Mouse (Mus musculus) c-Kit-negative CD71-positive TER-119-positive erythroid progenitor cells, embryonic 14.5 days (primary cell): ENCODE data around the gene Sh3gl1.

Experiments
- DNase-seq: peaks from one replicate; pipeline ENCODE4 v3.0.0-alpha.2; 2013; ENCODE audit warnings: low read depth, low spot score

Sh3gl1 gene

DNA sequence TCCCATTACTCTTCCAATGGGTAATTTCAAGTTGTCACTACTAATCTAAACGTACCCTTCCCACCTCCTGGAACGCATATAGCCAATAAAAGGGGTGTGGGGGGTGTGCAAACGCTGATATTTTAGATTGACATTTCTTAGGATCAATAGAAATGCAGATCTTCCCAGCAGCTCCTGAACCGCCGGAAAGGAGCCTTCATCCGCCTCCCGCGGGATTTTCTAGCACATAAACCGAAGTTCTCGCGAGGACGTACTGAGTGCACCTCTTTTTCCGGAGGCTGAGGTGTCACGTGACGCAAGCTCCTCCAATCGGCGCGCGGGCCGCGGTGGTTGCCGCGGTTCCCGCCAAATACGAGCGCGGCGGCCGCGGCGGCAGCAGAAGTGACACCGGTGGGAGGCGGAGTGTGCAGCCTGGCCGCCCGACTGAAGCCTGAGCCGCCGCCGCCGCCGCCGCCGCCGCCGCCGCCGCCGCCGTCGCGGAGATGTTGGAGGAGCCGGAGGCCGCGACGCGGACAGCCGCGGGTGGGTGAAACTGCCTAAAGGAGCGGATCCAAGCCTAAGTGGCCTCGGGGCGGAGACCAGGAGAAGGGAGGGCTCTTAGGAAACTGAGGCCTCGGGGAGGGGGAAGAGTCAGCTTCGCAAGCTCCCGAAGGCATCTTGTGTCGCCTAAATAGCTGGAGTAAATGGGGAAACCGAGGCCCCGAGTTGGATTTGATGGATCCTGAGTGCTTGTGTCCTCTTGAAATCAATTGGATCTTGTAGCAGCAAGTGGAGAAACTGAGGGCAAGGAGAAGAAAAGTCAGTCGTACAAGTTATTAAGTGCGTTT is 3.8 kb upstream of the Sh3gl1 start, which contains the start of gene Chaf1a:
TSS of gene Chaf1a (plus strand) at position 410 of the 827 bp plus-strand sequence.
- DNase-seq: peak; percentile 96

- no peak for DNase-seq
Measured at GRCm38 (mm10) chr17:56039345-56039744, 2.9 kb upstream of the Sh3gl1 start.

GRCm38 (mm10) chr17:56038583-56039261 is 2.3 kb upstream of the Sh3gl1 start:
- no peak for DNase-seq

- no peak for DNase-seq
Measured at GRCm38 (mm10) chr17:56036901-56037287, 459 bp upstream of the Sh3gl1 start.

GRCm38 (mm10) chr17:56035216-56035615 is 1.2 kb downstream of the Sh3gl1 start:
- no peak for DNase-seq

DNA sequence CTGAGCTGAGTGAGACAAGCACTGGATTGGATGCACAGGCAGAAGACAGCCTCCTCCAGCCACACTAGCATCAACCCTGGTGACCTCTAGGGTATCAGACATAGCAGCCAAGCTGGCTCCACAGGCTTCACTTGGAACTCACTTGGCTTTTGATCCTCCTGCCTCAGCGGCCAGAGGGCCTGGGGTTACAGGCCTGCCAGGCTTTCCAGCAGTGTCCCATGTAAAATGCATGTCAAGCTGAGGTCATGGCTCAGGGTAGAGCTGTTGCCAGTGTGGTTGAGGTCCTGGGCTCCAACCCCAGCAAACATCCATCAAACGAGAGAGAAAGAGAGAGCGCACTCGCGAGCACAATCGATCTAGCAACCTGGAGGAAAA is 1.7 kb downstream of the Sh3gl1 start:
- DNase-seq: no peak

DNA sequence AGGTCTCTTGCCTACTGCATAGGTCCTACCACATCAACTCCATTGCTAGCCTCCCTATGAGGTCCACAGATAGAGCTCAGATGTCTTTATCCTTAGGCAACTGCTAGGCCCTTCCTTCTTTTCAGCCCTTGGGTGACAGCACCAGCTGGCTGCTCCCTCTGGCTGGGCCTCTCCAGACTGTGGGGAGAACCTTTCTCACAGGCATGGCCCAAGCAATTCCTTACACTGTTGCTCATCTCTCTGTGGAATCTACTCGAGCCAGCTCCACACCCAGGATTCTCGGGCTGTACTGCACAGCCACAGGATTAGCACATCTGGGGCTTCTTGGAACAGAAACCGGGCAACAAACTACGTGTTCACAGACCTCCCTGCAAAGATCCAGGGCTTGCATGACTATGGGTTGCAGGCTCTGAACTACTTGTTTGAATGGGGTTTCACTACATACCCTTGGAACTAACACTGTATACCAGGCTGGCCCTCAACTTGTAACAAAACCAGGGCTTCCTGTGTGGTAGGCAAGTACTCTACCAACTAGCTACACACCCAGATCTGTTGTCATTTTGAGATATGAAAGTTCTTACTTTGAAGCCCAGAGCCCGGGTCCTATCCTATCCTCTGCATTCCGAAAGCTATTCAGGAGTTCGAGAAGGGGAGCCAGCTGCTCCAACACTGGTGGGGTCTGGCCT is 2.3 kb downstream of the Sh3gl1 start:
- DNase-seq: no peak

DNA sequence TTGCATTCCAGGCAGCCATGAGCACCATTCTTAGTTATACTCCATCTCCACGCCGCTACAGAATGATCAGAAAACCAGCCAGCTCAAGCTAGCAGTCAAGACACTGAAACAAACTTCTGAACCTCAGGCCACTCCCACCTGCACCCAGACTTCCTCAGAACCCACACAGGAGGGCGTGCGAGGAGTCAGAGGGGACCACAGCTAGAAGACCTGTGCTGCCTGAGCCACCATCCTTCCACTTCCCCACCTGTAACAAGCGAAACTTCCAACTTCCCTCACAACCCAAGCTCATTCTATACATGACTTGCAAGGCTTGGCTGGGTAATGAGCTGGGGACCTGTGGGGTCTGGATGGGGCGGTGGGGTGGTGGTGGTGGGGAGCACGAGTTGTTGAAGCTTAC is 3.6 kb downstream of the Sh3gl1 start:
- DNase-seq: no peak

DNA sequence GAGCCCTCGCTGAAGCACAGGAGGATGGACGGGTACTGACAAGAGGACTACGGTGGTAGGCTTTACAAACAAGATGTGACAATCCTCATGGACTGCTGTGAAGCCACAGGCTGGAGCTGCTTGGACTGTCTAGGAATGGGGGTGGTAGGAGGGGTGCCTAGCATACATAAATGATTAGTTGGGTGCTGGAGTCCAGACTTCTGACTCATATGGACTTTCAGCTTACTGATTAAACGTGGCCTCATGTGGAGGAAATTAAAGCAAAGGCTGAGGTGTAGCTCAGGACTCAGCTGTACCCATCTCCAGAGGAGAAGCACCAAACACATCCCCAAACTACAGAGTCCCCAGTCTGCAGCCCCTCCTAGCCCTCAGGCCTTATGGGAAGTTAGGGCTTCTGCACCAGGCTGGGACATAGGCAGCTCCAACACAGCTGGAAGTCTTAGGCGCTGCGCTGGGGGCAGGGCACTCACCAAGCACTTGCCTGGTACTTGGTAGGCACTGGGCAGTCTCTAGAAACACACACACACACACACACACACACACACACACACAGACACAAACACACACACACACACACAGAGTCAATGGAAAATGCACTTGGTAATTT is 4.2 kb downstream of the Sh3gl1 start:
- no peak for DNase-seq

- DNase-seq: no peak
Measured at GRCm38 (mm10) chr17:56031431-56031830, 5.0 kb downstream of the Sh3gl1 start.

DNA sequence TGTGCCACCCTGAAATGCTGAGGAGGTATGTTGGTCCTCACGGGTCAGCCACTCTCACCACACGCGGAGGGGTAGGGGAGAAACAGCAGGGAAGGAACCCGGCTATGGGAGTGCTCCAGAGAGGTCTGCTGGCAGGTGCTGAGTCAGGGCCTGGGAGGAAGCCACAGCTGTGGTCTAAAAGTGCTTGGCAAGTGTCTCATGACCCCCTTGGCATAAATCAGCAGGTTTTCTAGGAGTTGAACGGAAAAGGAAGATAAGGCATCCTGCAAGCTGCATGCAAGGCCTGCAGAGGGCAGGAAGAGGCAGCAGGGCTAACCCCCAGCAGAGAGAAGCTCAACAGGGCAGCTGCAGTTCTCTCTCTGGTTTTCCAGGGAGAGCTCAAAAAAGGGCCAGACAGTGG is 5.5 kb downstream of the Sh3gl1 start:
- no peak for DNase-seq

DNA sequence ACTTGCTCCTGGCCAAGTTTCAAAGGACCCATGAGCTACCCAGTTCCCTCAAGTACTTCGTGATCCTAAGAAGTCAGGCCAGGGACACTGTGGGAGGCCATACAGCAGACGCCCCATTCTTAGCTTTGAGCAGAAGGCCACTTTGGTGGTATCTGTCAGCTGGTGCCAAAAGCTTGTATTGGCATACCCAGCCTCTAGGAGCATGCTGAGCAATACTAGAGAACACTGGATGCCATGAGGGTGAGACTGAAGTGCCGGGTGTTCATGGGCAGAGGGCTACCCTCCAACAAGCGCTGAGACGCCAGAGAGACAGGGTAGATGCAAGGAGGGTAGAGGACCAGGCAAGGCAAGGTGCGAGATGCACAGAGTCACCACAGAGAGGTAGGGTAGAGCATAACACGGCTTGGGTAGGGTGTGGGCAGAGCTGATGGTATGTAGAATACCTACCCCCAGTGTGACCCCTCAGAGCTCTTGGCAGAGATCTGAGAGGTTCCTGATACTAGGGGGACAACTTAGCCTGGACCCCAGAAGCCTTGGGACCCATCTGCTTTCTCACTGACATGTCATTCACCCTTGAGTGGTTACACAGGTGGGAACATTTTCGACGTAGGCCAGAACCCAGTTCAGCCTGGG is 6.1 kb downstream of the Sh3gl1 start:
- DNase-seq: no peak

DNA sequence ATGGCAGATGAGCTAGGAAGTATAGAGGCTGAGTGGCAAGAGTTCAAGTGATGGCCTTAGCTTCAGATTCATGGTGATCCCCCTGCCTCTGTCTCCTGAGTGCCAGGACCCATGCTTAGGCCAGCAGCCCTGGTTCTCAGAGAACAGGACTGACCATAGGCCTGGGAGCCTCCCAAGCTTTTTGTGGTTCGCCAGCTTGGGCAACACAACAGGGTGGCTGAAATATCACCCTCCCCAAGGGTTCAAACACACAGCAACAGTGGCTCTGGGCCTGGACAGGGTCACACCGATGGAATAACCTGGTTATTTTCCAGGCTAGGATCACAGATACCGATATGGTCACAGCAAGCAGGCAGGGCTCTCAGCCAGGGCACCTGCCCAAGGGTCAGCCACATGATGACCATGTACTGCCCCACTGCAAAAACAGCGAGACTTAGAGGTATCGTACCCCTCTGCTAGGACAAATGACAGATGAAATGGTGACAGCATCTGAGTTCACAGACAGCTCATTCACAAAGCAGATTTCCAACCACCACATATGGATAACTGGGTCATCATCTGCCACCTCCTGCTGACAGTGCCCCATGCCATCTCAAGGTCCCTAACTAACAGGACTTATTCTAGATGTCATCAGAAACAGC is 8.5 kb downstream of the Sh3gl1 start:
- no peak for DNase-seq

DNA sequence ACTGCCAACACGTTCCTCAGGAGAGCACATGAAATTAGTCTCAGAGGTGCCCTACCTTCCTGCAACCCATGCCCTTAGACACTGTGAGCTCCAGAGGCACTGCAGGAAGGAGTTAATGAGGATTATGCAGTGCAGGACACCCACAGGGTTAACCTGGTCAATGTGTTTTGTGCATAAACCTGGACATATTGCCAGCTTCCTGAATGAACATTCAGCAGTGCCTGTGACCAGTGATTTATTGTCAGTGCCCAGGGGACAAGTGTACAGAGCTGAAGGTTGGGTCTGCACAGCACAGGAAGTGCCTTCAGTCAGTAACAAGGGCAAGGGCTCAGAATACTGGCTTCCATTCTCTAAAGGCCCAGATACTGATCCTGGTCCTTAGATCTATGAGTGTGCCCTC is 9.6 kb downstream of the Sh3gl1 start:
- DNase-seq: no peak

DNA sequence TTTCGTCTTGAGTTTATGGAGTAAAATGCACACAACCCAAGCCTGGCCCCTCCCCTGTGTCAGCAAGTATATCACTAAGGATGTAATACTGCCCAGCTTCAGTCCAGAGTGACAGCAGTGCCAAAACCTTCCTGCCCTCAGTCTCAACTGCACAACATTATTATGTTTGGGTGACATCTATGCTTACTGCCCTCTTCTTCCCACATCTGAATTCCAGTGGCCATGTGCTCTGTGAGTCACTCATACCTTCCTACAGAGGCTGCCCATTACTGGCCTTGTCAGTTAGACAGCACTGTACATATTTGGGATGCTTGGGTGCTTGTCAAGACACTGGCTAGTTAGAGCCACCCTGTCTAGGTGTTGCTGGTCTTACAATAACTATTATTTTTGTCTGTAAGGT is 10.1 kb downstream of the Sh3gl1 start:
- DNase-seq: no peak

- no peak for DNase-seq
Measured at GRCm38 (mm10) chr17:56024931-56025330, 11.5 kb downstream of the Sh3gl1 start.

- DNase-seq: no peak
Measured at GRCm38 (mm10) chr17:56024476-56024875, 12.0 kb downstream of the Sh3gl1 start.

- no peak for DNase-seq
Measured at GRCm38 (mm10) chr17:56023386-56023785, 13.0 kb downstream of the Sh3gl1 start.

DNA sequence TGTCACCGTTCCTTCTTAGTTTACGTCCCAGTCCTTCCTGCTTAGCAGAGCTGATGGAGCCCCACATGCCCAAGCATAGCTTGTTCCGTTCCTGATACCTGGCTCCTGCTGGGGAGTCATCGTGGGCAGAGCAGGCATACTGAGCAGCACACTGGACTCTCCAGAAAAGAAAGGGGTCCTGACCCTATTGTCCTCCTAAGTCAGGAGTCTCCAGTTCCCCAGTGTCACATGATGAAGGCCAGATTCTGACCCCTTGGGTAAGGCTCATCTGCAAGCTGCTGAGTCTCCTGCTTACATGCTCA is 13.5 kb downstream of the Sh3gl1 start:
- no peak for DNase-seq

DNA sequence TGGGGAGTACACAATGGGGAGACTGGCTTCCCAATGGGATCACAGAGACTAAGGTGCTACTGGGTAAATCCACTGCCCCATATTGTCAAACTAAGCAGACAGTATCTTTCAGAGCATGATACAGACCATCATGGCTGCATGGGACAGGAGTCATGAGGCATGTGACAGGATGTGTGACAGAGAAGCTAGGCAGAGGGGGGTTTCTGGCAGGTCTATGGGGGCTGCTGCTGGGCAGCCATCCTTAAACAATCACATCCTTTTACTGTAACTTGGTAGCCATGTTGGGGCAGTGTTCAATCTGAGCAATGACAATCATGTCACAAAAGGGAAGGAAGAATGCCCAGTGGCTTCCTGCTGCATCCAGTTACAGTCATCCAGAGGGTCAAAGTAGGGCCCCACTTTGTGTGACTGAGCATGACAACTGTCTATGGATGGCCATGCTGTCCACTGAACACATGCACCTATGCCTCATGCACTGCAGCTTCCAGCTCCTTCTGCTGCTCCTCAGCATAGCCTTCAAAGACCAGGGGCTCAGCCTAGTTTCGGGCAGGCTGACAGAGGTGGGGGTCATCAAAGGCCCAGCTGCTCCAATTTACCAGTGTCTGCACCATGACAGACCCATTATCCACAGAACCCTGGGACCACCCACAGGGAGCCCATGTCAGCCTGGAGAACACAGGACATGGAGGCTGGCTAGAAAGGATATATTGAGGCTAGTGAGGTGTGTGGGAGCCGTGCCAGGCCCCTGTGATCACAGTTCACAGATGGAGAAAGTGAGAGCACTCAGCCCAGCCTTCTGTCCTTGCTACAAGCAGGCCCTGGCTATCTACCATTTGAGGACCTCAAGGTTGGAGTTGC is 14.1 kb downstream of the Sh3gl1 start:
- no peak for DNase-seq
